Mouse (Mus musculus) liver (tissue): Measurements from ENCODE around the gene Fgf11.

Source experiments
- DNase-seq: peaks from one replicate; pipeline ENCODE4 v3.0.0-alpha.2; 2020; ENCODE audit warnings: mixed read lengths

Fgf11 gene

GRCm38 (mm10) chr11:69752686-69753085, 49.0 kb downstream of the Fgf11 start:
- no peak for DNase-seq

GRCm38 (mm10) chr11:69751635-69752034, 50.0 kb downstream of the Fgf11 start:
- no peak for DNase-seq
